Mouse (Mus musculus): ENCODE measurements around the gene Ino80d. TPM values are rescaled to one million over a fixed set of nuclear protein-coding genes. Genes with fewer than 3 reads are reported as not detected.

The Ino80d gene
- polyA plus RNA-seq (2015; fragmentation: Nextera tagmentation; extraction: Ambion mirVana) = 6.8 and 7.1 TPM in 2 replicates

DNA sequence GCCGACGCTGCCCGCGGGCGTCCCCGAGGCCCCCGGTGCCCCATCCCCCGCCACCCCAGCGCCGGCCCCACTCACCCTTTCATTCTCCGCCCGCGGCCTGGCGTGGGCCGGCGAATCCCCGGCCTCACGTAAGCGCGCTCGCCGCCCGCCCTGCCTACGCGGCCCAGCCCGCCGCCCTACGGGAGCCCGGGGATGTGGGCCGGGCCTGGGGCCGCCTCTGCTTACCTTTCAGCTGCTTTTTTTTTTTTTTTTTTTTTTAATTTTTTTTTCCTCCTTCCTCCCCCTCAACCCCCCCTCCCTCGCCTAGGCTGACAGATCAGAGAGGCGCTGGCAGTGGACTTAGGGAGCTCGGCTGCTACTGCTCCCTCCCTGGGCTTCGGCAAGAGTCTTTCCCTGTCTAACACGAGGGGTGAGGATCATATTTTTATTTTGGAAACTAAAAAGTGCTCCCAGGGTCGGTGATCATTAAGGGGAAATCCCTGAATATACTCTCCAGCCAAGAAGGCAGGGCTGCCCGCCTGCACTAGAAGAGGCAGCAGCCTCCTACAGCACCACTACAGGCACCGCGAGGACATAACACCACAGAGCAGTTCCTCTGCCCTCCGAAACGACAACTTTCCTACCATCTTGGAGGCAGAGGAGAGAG lies at the start of gene Ino80d:
TSS of gene Ino80d (minus strand) at position 532 of the 646 bp plus-strand sequence.

Small RNA genes lying within 50 kb of the gene (microRNA-seq; reads per million reads assigned to microRNA genes)
- not detected for gene Gm24557
- not detected for gene Gm44468

Other genes starting within 250 kb of the Ino80d start
- 388 and 447 TPM in 2 replicates for gene Eef1b2, start 62.2 kb upstream of the Ino80d start, polyA plus RNA-seq (2015; fragmentation: Nextera tagmentation; extraction: Ambion mirVana)
- 90.2 and 93.7 TPM in 2 replicates for gene Ndufs1, start 62.2 kb upstream of the Ino80d start, polyA plus RNA-seq (2015; fragmentation: Nextera tagmentation; extraction: Ambion mirVana)
- gene Gpr1, start 99.9 kb upstream of the Ino80d start, polyA plus RNA-seq (2015; fragmentation: Nextera tagmentation; extraction: Ambion mirVana) = 0.18 and 0.26 TPM in 2 replicates
- gene Zdbf2, start 158.6 kb upstream of the Ino80d start, polyA plus RNA-seq (2015; fragmentation: Nextera tagmentation; extraction: Ambion mirVana) = 2.5 and 3.4 TPM in 2 replicates

Measured in urinary bladder, postnatal 0 days (tissue).